Mouse (Mus musculus): Measurements from ENCODE around the gene Skida1.

DNA sequence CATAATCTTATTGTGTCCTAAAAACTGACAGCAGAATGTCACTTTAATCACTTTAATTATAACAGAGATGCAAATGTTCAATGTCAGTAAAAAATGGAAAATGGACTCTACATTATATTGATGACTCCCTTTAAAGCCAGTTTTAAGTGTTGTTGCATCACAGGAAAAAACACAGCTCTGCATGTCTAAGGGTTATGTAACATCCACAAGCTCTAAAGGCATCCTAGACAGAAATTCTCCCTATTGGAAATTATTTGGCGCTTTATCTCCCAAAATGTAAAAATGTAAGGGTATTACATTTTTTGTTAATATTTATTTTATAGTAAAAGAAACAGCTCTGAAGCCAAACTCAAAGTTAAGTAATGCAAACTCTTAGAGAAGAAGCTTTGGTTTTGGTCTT lies 11.0 kb upstream of the Skida1 start:
- no peak for TF ChIP-seq CTCF (IDR thresholded peaks at IDR 0.05; ENCODE audit: extremely low read depth, insufficient read depth, low read length)
- TF ChIP-seq POLR2A (IDR thresholded peaks at IDR 0.05; ENCODE audit: extremely low read depth, insufficient read depth, low read length): no peak
